Mouse (Mus musculus): Measurements from ENCODE around the gene Grik1. TPM values are rescaled to one million over a fixed set of nuclear protein-coding genes. Genes with fewer than 3 reads are reported as not detected.

The Grik1 gene
- polyA plus RNA-seq, 1 experiment from 2014 or later, result 3.5 TPM

GRCm38 (mm10) chr16:88178813-88179212, 111.3 kb downstream of the Grik1 start:
- no peaks in the 10 kb centered on the region for H3K36me3 ChIP-seq (ENCODE audit: control insufficient read depth, insufficient read depth, low read length)
- H3K9ac ChIP-seq (ENCODE audit: low read depth, low read length), result no peak overlapping the region
- no peak for DNase-seq (ENCODE audit: low spot score)
- no peaks in the 10 kb centered on the region for H3K4me1 ChIP-seq (replicated peaks; ENCODE audit: control insufficient read depth, insufficient read depth, low read length)
- no peak overlapping the region for H3K27ac ChIP-seq (ENCODE audit: low read depth, low read length)
- 51% methylated on average over 6 of the region's 6 CpGs for WGBS
- no peak for ATAC-seq (ENCODE audit: low FRiP score)
- no peaks in the 10 kb centered on the region for H3K27me3 ChIP-seq (ENCODE audit: control insufficient read depth, insufficient read depth, low read length)
- no peaks in the 10 kb centered on the region for H3K9me3 ChIP-seq (ENCODE audit: control insufficient read depth, low read length)
- no peak overlapping the region for H3K4me3 ChIP-seq (ENCODE audit: low read depth, low read length)
- no peak overlapping the region for H3K4me2 ChIP-seq (replicated peaks; ENCODE audit: low read depth, low read length)

DNA sequence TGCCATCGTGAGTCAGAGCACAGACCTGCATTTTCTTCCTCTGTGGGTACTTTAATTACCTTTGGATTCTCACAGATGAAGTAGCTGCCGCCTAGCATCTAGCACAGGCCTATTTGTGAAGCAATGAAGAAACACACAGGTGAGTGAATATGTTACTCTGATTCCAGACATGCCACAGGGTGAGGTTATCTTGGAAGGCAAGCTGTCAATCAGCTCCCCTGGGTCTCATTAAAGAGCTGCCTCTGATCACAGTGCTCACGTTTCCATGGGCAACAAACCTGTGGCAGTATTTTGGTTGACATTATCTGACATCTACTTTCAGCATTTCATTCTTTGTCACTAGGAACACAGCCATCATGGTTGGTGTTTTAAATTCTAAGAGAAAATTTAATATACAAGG, 112.7 kb downstream of the Grik1 start:
- no peaks in the 10 kb centered on the region for H3K9me3 ChIP-seq (ENCODE audit: control insufficient read depth, low read length)
- DNase-seq (ENCODE audit: low spot score) (no peak), ATAC-seq (ENCODE audit: low FRiP score) (no peak)
- no peak overlapping the region for H3K9ac ChIP-seq (ENCODE audit: low read depth, low read length)
- H3K36me3 ChIP-seq (ENCODE audit: control insufficient read depth, insufficient read depth, low read length), result no peaks in the 10 kb centered on the region
- H3K4me3 ChIP-seq (ENCODE audit: low read depth, low read length), result no peak overlapping the region
- no peak overlapping the region for H3K4me2 ChIP-seq (replicated peaks; ENCODE audit: low read depth, low read length)
- H3K27me3 ChIP-seq (ENCODE audit: control insufficient read depth, insufficient read depth, low read length), result no peaks in the 10 kb centered on the region
- H3K27ac ChIP-seq (ENCODE audit: low read depth, low read length), result no peak overlapping the region
- WGBS, result 71% methylated on average over 3 of the region's 3 CpGs
- H3K4me1 ChIP-seq (replicated peaks; ENCODE audit: control insufficient read depth, insufficient read depth, low read length), result no peaks in the 10 kb centered on the region

GRCm38 (mm10) chr16:88174083-88174721, 115.9 kb downstream of the Grik1 start:
- H3K9ac ChIP-seq (ENCODE audit: low read depth, low read length), result no peak overlapping the region
- DNase-seq (ENCODE audit: low spot score), result no peak
- no peak overlapping the region for H3K4me2 ChIP-seq (replicated peaks; ENCODE audit: low read depth, low read length)
- no peak for ATAC-seq (ENCODE audit: low FRiP score)
- no peaks in the 10 kb centered on the region for H3K36me3 ChIP-seq (ENCODE audit: control insufficient read depth, insufficient read depth, low read length)
- no peaks in the 10 kb centered on the region for H3K27me3 ChIP-seq (ENCODE audit: control insufficient read depth, insufficient read depth, low read length)
- H3K4me3 ChIP-seq (ENCODE audit: low read depth, low read length), result no peak overlapping the region
- H3K4me1 ChIP-seq (replicated peaks; ENCODE audit: control insufficient read depth, insufficient read depth, low read length), result no peaks in the 10 kb centered on the region
- H3K27ac ChIP-seq (ENCODE audit: low read depth, low read length), result no peak overlapping the region
- 79% methylated on average over 9 of the region's 9 CpGs for WGBS
- H3K9me3 ChIP-seq (ENCODE audit: control insufficient read depth, low read length), result no peaks in the 10 kb centered on the region

DNA sequence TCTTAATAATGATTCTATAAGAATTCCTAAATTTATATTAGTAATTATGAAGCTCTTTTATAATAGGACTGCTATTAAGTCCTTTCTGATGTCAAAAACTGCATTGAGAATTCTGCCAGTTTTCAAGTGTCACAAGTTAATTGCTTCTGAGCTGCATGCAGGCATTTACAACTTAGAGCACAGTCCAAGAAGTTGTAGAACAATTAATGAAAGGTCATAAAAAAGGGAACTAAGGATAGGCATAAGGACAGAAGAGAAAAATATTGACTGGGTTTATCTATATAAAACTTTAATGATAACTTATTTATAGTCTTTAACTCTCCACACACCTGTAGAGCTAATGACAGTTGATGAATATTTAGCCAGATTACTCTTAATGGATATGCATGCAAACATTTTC, 123.5 kb downstream of the Grik1 start:
- Histone ChIP-seq H3K27me3 (ENCODE audit: control insufficient read depth, insufficient read depth, low read length) (no peaks in the 10 kb centered on the region), H3K9ac (ENCODE audit: low read depth, low read length) (no peak overlapping the region), H3K4me3 (ENCODE audit: low read depth, low read length) (no peak overlapping the region), H3K4me2 (replicated peaks; ENCODE audit: low read depth, low read length) (no peak overlapping the region), H3K4me1 (replicated peaks; ENCODE audit: control insufficient read depth, insufficient read depth, low read length) (no peaks in the 10 kb centered on the region), H3K27ac (ENCODE audit: low read depth, low read length) (no peak overlapping the region), H3K9me3 (ENCODE audit: control insufficient read depth, low read length) (no peaks in the 10 kb centered on the region), H3K36me3 (ENCODE audit: control insufficient read depth, insufficient read depth, low read length) (no peaks in the 10 kb centered on the region)
- DNase-seq (ENCODE audit: low spot score) (no peak), ATAC-seq (ENCODE audit: low FRiP score) (no peak)

DNA sequence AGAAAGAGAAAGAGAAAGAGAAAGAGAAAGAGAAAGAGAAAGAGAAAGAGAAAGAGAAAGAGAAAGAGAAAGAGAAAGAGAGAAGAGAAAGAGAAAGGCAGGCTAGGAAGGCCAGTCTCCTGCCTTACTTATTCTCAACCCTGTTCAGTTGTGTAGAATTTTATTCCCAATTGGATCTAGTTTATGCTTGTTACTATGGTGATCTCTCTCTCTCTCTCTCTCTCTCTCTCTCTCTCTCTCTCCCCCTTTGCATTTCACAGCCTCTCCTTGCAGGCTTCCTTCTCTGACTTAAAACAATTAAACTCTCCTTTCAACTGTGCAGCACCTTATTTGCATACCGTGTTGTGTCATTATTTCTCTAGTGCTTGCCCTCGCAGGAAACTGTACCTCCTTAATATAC, 147.5 kb downstream of the Grik1 start:
- H3K4me1 ChIP-seq (replicated peaks; ENCODE audit: control insufficient read depth, insufficient read depth, low read length), result no peaks in the 10 kb centered on the region
- H3K4me2 ChIP-seq (replicated peaks; ENCODE audit: low read depth, low read length), result no peak overlapping the region
- no peak overlapping the region for H3K27ac ChIP-seq (ENCODE audit: low read depth, low read length)
- DNase-seq (ENCODE audit: low spot score) (no peak), ATAC-seq (ENCODE audit: low FRiP score) (no peak)
- WGBS, result 57% methylated on average over 2 of the region's 2 CpGs
- no peak overlapping the region for H3K4me3 ChIP-seq (ENCODE audit: low read depth, low read length)
- H3K9ac ChIP-seq (ENCODE audit: low read depth, low read length), result no peak overlapping the region
- H3K9me3 ChIP-seq (ENCODE audit: control insufficient read depth, low read length), result no peaks in the 10 kb centered on the region
- no peaks in the 10 kb centered on the region for H3K36me3 ChIP-seq (ENCODE audit: control insufficient read depth, insufficient read depth, low read length)
- H3K27me3 ChIP-seq (ENCODE audit: control insufficient read depth, insufficient read depth, low read length), result no peaks in the 10 kb centered on the region

- Histone ChIP-seq H3K4me3 (ENCODE audit: low read depth, low read length) (no peak overlapping the region), H3K9ac (ENCODE audit: low read depth, low read length) (no peak overlapping the region), H3K4me2 (replicated peaks; ENCODE audit: low read depth, low read length) (no peak overlapping the region), H3K4me1 (replicated peaks; ENCODE audit: control insufficient read depth, insufficient read depth, low read length) (no peaks in the 10 kb centered on the region), H3K9me3 (ENCODE audit: control insufficient read depth, low read length) (no peaks in the 10 kb centered on the region), H3K27ac (ENCODE audit: low read depth, low read length) (no peak overlapping the region), H3K27me3 (ENCODE audit: control insufficient read depth, insufficient read depth, low read length) (no peaks in the 10 kb centered on the region), H3K36me3 (ENCODE audit: control insufficient read depth, insufficient read depth, low read length) (no peaks in the 10 kb centered on the region)
- DNase-seq (ENCODE audit: low spot score) (no peak), ATAC-seq (ENCODE audit: low FRiP score) (no peak)
- 54% methylated on average over 2 of the region's 2 CpGs for whole genome bisulfite sequencing
These were observed 147.9 kb downstream of the Grik1 start for GRCm38 (mm10) chr16:88142136-88142535.

DNA sequence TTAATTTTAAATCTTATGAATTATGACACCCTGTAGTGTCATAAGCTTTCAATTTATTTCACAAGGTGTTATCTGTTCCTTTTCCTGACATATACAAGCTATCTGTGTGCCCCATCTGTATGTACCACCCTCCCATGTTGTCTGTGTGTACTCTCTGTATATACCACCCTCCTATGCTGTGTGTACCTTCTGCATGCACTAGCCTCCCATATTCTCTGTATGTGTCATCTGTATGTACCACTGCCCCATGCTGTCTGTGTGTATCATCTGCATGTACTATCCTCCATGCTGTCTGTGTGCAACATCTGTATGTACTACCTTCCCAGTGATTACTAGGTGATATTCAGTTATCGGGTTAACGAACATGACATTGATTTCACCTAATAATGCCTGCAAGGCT, 148.5 kb downstream of the Grik1 start:
- no peaks in the 10 kb centered on the region for H3K36me3 ChIP-seq (ENCODE audit: control insufficient read depth, insufficient read depth, low read length)
- H3K27me3 ChIP-seq (ENCODE audit: control insufficient read depth, insufficient read depth, low read length), result no peaks in the 10 kb centered on the region
- 94% methylated on average over 2 of the region's 2 CpGs for WGBS
- H3K9ac ChIP-seq (ENCODE audit: low read depth, low read length), result no peak overlapping the region
- no peak overlapping the region for H3K27ac ChIP-seq (ENCODE audit: low read depth, low read length)
- no peaks in the 10 kb centered on the region for H3K4me1 ChIP-seq (replicated peaks; ENCODE audit: control insufficient read depth, insufficient read depth, low read length)
- H3K4me3 ChIP-seq (ENCODE audit: low read depth, low read length), result no peak overlapping the region
- DNase-seq (ENCODE audit: low spot score) (no peak), ATAC-seq (ENCODE audit: low FRiP score) (no peak)
- no peak overlapping the region for H3K4me2 ChIP-seq (replicated peaks; ENCODE audit: low read depth, low read length)
- H3K9me3 ChIP-seq (ENCODE audit: control insufficient read depth, low read length), result no peaks in the 10 kb centered on the region

DNA sequence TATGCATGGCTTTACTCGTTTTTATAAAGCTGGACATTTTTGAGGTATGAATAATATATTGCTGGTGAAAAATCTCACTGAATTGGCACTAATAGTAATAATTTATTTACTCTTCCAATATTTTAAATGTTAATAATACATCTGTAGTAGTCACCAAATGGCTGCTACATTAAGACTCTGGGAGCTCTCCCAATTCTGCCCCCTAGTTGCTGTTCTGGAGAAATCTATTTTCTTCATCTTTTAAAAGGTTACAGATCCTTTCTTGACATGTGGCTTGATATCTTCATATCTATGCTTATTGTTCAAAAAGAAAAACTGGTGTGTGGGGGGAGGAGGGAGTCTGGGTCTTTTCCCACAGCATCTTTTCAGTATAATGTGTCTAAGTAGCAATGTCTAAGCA, 151.2 kb downstream of the Grik1 start:
- no peak overlapping the region for H3K9ac ChIP-seq (ENCODE audit: low read depth, low read length)
- no peak overlapping the region for H3K4me2 ChIP-seq (replicated peaks; ENCODE audit: low read depth, low read length)
- ATAC-seq (ENCODE audit: low FRiP score) (no peak), DNase-seq (ENCODE audit: low spot score) (no peak)
- H3K4me1 ChIP-seq (replicated peaks; ENCODE audit: control insufficient read depth, insufficient read depth, low read length), result no peaks in the 10 kb centered on the region
- no peaks in the 10 kb centered on the region for H3K36me3 ChIP-seq (ENCODE audit: control insufficient read depth, insufficient read depth, low read length)
- no peak overlapping the region for H3K4me3 ChIP-seq (ENCODE audit: low read depth, low read length)
- no peak overlapping the region for H3K27ac ChIP-seq (ENCODE audit: low read depth, low read length)
- H3K27me3 ChIP-seq (ENCODE audit: control insufficient read depth, insufficient read depth, low read length), result no peaks in the 10 kb centered on the region
- 66% methylated on average over 1 of the region's 1 CpGs for WGBS
- no peaks in the 10 kb centered on the region for H3K9me3 ChIP-seq (ENCODE audit: control insufficient read depth, low read length)

DNA sequence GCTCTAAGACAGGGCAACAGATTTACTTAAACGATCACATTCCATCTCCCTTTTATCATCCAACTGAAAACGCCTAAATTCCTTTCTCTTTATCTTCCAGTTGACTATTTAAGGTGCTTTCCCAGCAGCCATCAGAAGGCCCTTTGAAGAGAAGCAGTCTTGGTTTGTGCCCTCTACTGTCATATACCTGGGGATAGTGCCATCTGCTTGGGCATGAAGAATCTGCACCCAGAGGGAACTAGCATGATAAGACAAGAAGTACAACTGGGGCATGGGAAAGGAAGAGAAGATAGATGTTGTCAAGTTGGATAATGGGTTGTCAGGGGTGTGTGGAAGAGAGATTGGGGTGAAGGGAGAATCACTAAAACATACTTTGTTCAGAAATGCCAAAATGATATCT, 157.1 kb downstream of the Grik1 start:
- H3K4me2 ChIP-seq (replicated peaks; ENCODE audit: low read depth, low read length), result no peak overlapping the region
- no peak overlapping the region for H3K9ac ChIP-seq (ENCODE audit: low read depth, low read length)
- no peak overlapping the region for H3K27ac ChIP-seq (ENCODE audit: low read depth, low read length)
- no peaks in the 10 kb centered on the region for H3K36me3 ChIP-seq (ENCODE audit: control insufficient read depth, insufficient read depth, low read length)
- no peaks in the 10 kb centered on the region for H3K9me3 ChIP-seq (ENCODE audit: control insufficient read depth, low read length)
- WGBS, result 77% methylated on average over 2 of the region's 2 CpGs
- H3K4me3 ChIP-seq (ENCODE audit: low read depth, low read length), result no peak overlapping the region
- H3K4me1 ChIP-seq (replicated peaks; ENCODE audit: control insufficient read depth, insufficient read depth, low read length), result no peaks in the 10 kb centered on the region
- DNase-seq (ENCODE audit: low spot score), result no peak
- no peak for ATAC-seq (ENCODE audit: low FRiP score)
- no peaks in the 10 kb centered on the region for H3K27me3 ChIP-seq (ENCODE audit: control insufficient read depth, insufficient read depth, low read length)
